Mouse (Mus musculus) 416B (cell line): ENCODE data around the gene Grifin.

Experiments
- DNase-seq: peaks from one replicate; pipeline ENCODE4 v3.0.0; 2011; ENCODE audit warnings: low read depth

Grifin gene

DNA sequence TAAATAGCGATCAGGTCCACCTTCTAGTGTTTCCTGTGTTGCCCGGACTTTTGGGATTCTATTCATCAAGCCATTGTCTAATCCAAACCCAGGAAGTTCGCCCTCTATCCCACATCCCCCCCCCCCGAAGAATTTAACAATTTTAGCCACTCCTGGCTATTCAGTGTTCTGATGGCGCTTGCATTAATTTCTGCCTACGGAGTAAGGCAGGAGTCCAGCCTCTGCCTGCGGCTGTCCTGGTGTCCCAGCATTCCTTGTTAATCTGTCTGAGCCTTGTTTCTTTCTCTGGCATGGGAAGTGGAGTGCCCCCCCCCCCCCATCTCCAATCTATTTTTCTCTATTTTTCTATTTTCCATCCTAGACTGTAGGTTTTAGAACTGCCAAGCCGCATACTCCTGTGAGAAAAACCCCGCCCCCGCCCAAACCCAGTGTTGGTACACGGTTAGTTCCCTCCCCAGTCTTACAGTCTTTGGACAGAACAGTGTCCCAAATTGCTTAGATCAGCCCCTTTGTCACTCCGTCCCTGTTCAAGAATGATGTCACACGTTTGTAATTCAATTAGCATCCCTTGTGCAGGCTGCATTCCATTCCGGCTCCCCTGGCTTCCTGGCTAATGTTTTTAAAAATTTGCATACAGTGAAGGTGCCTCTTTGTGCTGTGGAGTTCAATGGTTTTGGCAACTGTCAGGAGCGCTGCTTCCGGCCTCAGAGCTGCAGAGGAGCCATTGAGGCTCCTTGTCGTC lies 15.4 kb downstream of the Grifin start:
- no peak for DNase-seq

GRCm38 (mm10) chr5:140546332-140546731 lies 18.5 kb downstream of the Grifin start:
- DNase-seq, result no peak

- no peak for DNase-seq
These were observed 19.2 kb downstream of the Grifin start for GRCm38 (mm10) chr5:140545651-140546050.

GRCm38 (mm10) chr5:140542811-140543575 lies 21.9 kb downstream of the Grifin start:
- no peak for DNase-seq

- peak; percentile 81 for DNase-seq
These were observed 24.8 kb downstream of the Grifin start for GRCm38 (mm10) chr5:140540106-140540505.

DNA sequence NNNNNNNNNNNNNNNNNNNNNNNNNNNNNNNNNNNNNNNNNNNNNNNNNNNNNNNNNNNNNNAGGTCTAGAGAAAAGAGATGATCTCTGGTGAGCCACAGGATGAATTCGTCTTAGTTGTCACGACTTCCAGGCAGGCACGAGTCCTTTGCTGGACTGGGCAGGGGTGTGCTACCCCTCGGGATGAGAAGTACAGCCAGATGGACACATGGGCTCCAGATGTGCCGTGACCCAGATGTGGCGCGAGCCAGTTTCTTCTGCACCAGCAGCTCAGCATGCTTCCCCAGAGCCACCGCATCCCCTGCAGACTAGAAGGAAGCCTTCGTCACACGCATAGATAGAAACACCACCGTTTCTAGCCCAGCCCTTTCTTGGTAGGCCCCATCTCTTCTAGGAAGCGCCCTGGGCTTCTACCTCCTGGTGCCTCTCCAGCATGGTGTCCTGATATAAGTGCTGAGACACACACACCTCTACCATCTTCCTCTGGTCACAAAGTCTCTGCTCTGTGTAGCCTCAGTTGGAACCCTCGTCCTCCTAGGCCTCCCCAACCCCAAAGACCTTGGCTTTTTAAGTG lies 26.7 kb downstream of the Grifin start:
- no peak for DNase-seq

GRCm38 (mm10) chr5:140526754-140527153 lies 38.1 kb downstream of the Grifin start:
- no peak for DNase-seq

GRCm38 (mm10) chr5:140521196-140521595 lies 43.7 kb downstream of the Grifin start:
- DNase-seq, result peak; percentile 74

DNA sequence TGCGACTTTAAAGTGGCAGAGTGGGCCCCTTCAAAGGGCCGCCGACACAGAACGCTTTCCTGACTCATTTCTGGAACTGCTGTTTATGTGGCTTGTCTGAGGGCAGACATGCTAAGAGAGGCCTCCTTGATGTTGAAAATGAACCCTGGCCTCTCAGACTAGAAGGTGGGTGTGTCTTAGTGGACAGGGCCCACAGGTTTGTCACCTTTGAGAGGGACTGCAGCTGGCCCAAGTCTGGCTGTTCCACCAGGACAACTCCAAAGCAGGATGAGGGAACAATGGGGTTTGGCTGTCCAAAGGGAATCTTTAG lies 47.0 kb downstream of the Grifin start:
- DNase-seq, result no peak

- DNase-seq, result no peak
These were observed 47.5 kb downstream of the Grifin start for GRCm38 (mm10) chr5:140517159-140517920.

DNA sequence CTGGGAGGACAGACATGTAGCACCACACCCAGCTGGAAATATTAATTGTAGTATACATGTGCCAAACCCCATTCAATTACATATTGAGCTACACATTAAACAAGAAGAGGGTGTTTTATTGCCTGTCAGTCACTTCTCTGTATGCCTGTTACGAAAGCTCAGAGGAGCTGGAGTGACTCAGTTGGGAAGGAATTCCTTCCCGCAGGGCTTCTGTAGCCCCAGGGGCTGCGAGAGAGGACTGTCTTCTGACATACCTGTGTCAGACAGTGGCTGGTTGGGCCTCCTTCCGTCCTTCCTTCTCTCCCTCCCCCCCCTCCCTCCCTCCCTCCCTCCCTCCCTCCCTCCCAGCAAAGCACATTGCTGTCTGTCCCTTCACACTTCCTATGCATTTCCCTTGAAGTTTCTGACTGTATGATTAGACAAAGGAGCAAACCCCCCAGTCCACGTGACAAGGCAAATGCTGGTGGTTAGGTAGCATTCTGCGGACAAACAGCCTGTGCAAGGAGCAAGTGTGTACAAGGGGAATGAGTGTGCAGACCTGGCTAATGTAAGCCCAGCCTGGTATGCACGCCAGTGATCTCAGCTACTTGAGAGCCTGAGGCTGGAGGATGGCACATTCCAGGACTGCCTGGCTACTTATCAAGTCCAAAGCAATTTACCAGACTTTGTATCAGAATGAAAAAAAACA lies 49.9 kb downstream of the Grifin start:
- DNase-seq, result peak; percentile 76

GRCm38 (mm10) chr5:140513921-140514320 lies 51.0 kb downstream of the Grifin start:
- peak; percentile 47 for DNase-seq
